Mouse (Mus musculus) testis, postnatal 10 days (tissue): ENCODE results near the gene Gbp3.

Experiments used
- DNase-seq: peaks from one replicate; pipeline ENCODE4 v3.0.0; 2021; ENCODE audit warnings: low spot score

Gene Gbp3

DNA sequence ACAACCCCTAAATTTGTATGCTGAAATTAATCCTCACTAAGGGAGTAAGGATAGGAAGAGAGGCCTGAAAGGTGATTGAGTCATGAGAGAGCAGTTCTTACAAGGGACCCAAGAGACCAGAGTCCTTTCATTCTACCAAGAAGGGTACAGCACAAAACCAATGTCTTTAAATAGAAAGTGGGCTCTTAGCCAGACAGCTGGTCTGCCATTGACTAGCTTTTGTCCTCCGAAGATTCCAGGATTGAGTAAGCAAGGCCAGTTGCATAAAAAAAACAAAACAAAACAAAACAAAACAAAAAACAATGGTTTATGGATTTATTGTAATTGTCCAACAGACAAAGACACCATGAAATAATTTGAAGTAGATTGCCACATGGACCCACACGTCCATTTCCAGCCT is 29.1 kb downstream of the Gbp3 start:
- no peak for DNase-seq

DNA sequence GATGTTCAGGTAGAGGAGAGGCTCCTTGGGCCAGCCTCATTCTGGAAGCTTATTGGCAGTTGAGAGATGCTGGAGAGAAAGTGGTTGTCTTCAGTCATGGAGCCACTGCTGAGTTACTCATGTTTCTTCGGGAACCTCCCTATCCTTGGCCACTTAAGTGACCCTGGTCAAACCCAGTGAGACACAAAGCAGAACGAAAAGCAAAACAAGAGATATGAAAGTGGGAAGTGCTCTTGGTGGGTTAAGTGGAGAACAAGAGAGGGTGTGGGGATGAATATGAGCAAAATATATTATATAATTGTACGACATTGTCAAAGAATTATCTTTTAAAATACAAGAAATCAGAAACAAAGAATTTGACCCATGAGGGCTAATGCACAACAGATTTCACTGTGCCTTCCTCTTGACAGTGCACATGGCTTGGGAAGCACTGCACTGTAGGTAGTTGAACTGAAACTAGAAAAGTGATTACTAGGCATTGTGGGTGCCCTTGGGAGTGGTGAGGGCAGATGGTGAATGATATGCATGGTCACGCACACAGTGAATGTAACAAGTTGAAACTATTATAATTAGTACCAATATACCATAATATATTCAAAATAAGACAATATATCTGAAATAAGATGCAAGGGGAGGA is 30.7 kb downstream of the Gbp3 start:
- DNase-seq, result no peak

DNA sequence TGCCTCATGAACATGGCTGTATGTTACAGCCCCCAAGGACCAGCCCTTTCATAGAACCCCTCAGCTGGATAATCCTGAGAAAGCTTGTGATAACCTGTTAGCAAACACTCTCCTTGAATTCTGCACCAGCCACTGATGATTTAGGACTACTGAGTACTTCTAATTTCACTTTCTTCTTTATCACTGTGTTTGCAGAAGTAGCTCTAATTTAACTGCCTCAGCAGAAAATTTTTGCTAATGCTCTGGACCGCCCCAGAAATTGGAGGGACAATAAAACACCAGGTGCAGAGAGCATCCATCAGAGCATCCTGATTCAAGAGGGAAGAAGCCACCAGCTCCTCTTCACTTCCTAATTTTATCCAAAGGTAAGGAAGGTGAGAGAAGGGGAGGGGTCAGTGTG is 34.7 kb downstream of the Gbp3 start, which contains the start of gene Gbp2b:
TSS of gene Gbp2b (plus strand) at position 301 of the 400 bp plus-strand sequence.
- no peak for DNase-seq

DNA sequence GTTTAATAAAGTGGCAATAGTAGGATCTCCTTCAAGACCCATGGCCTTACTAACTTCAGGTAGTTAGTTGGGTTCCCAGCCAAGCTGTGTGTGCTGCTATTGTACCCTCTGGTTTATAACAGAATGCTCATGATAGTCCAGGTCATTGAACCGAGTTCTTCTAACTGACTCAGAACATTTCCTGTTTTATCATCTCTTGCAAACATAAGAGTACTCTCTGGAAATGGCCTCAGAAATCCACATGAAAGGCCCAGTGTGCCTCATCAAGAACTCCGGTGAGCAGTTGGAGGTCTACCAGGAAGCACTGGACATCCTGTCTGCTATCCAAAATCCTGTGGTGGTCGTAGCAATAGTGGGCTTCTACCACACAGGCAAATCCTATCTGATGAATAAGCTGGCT is 38.1 kb downstream of the Gbp3 start:
- no peak for DNase-seq

DNA sequence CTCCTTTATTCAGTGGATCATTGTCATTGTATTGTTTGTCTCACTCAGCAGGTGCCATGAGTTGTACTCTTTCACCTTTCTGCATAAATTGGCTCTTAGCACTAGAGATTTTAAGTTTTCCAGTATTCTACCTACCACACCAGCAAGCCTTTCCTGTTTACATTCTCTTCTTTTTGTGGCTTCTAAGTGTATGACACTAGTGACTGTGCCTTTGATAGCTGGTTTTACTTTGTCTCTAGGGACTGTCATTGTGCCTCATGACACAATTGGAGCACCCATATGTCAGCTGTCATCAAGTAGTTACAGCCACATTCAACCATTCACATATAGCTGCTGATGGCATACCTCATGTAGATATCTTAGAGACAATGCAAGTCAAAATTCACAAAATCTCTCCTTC is 41.8 kb downstream of the Gbp3 start:
- no peak for DNase-seq

DNA sequence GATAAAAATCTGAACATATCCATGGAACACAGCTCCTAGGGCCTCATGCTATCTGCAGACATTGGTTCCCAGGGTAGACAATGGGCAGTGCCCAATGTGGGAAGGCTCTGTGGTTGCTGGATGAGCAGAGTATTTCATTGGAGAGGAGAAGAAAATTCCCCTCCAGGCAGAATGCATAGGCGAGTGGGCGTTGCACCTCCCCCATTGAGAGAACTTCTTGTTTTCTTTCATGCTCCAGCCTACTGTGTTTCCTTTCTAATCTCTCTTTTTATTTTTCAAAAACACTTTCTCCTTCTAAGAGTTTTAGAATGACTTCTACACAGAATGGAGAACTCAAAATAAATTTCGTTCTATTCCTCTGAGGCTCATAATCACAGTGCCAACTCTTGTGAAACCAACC is 58.8 kb downstream of the Gbp3 start:
- no peak for DNase-seq

DNA sequence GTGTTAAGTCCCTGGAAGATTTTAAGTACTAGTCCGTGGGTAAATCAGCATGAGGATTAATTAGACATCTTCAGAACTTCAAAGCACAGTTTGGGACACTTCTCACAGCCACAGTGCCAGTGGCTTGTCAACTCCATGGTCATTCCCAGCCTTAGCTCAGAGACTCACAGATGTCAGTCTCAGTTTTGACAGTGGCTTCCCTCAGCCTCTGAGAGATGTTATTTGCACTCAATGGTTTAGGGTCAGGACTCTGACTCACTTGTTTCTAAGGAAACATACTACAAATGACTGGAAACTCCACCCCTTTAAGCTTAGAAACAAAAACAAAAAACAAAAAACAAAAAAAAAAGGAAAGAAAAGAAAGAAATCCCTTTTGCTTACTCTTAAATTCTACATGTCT is 59.8 kb downstream of the Gbp3 start:
- no peak for DNase-seq

DNA sequence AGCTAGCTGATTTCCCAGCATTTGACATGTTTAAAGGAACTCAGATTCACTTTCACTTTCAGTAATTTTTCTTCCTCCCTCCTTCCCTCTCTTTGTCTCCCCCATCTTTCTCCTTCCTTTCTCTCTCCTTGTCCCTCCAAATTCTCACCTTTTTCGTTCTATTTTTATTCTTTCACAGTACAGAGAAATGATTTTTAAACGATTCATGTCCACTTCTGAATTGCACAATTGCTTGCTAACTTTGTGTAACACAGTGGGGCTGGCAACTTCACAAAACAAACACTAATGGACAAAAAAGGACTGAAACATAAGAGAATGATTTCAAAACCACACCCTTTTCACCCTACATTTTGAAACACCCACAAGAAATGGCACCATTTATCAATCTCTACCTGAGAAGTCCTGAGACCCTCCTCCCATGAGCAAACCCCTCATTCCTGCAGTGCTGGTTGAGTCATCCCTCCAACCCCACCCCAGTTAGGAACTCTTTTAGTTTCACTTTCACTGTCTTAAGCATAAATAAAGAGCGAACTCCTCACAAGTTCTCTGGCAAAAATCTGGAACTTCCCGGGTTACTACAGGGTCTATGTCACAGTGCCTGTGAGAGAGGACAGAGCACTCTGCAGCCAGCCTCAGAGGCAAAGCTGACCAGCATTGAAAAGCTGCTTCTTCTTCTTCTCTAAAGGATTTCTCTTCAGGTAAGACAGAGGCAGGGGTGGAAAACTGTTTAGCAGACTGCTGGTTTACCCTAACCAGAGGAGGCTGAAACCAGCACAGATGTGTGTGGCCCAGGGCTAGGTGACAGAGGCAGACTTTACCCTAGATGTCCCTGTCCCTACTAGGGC is 60.5 kb downstream of the Gbp3 start, which contains the start of gene Gbp2:
TSS of gene Gbp2 (plus strand) at position 492 of the 845 bp plus-strand sequence.
- DNase-seq, result no peak

DNA sequence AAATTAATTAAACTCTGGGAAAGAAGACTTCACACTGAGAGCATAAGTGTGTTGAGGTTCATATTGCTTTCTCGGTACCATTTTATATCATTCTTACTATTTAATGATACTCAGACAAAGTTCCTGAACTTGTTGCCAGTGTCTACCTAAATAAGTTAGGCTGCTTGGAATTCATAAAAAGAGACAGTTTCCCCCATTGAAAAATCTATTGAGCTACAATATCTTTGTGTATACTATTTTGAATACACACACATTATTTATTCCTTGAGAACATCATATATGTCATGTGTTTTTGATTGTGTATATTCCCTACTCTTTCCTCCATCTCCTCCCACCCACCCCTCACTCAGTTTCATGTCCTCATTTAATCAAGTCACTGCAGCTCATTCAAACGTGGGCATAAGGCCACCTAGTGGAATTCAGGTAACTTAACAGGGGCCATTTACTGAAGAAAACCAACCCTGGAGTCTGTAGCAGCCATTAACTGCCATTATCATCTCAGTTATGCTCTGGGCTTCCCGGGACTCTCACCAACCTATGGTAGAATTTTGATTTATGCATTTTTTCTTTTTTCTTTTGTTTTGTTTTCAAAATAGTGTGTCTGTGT is 61.2 kb downstream of the Gbp3 start:
- DNase-seq, result no peak
